Mouse (Mus musculus) E14TG2a.4 (cell line): ENCODE measurements at regions not wholly inside any gene's neighbourhood (a gene's known extent, or its start where the extent isn't known, plus 50 kb on each side); places are given as distances from the start of the nearest gene placed in this dataset.

ENCODE experiments used
- CTCF ChIP-seq: conservative IDR thresholded peaks from 2 replicates; pipeline ENCODE4 v1.5.1; 2014; ENCODE audit warnings: low read length
- POU5F1 ChIP-seq: IDR thresholded peaks from 2 replicates; pipeline ENCODE4 v1.6.1; 2014; ENCODE audit warnings: low read length, borderline replicate concordance

DNA sequence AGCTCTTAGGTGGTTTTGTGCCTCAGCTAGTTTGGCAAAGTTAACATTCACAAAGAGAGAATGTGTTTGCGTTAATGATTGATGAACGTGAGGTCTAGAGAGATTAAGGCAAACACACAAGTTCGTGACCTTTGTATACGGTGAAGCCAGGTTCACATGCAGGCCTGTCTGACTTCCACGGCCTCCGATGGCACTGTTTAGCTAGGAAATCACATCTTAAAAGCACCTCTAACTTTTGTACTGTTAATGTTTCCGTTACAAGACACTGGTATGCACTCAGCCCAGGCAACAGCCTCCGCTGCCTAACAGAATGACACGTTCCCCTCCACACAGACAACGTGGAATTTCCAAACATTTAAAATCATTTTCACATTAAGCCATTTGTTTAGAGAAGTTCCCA lies 94.3 kb upstream of the Ppp1r12a start:
- TF ChIP-seq CTCF: no peak
- no peak for TF ChIP-seq POU5F1
